Mouse (Mus musculus) inflammation-experienced regulatory T-cells, adult 6 months (primary cell): ENCODE measurements at regions not wholly inside any gene's neighbourhood (a gene's known extent, or its start where the extent isn't known, plus 50 kb on each side); places are given as distances from the start of the nearest gene placed in this dataset.

Experiments used
- ATAC-seq: one replicate; pipeline ENCODE4 v1.8.0; 2017

DNA sequence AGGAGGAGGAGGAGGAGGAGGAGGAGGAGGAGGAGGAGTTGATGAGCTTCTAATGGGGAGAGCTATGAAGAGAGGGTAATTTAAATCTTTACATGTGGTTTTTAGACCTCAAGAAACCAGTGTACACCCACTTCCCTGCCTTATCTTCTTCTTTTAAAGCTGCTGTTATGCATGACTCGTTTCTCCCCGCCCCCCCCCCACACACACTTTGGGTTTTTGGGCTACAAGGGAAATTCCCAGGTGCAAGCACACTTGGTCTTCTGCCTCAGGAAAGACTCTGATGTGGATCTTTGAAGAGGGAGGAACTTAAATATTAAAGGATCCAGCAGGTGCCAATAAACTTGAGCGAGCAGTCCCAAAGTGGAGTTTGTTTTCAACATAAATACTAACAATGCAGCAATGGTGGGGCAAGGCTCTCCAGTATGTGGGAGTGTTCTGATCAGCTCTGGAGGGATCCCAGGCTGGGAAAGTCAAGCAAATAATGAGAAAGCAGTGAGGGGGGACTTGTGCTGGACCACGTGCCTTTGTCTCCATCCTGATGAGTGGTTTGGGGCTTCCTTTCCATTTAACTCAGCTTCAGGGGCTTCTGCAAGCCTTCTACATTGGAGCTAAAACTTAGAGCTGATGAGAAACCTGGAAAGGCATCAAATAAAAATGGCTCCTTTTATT lies 296.0 kb downstream of the Pten start:
- ATAC-seq = peak; percentile 54

DNA sequence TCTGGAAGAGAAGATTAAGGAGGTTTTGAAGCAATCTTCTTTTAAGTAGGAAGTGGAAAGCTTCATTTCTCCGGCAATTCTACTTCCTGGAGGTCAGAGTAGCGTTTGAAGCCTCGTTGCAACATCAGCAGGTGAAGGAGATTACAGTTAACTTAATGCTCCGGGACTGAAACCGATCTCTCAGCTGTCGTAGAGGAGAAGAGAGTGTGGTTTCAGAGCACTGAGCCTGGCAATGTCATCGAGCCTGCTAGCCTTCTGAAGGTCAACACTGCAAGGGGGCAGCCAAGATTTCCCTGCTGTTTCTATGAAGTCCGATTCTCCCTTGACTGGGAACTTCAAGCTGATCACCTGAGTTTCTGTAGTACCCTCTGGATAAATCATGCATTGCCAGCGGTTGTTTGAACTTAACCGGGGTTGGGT lies 299.1 kb downstream of the Pten start:
- no peak for ATAC-seq

GRCm38 (mm10) chr19:33061006-33061405 lies 303.7 kb downstream of the Pten start:
- ATAC-seq = no peak

DNA sequence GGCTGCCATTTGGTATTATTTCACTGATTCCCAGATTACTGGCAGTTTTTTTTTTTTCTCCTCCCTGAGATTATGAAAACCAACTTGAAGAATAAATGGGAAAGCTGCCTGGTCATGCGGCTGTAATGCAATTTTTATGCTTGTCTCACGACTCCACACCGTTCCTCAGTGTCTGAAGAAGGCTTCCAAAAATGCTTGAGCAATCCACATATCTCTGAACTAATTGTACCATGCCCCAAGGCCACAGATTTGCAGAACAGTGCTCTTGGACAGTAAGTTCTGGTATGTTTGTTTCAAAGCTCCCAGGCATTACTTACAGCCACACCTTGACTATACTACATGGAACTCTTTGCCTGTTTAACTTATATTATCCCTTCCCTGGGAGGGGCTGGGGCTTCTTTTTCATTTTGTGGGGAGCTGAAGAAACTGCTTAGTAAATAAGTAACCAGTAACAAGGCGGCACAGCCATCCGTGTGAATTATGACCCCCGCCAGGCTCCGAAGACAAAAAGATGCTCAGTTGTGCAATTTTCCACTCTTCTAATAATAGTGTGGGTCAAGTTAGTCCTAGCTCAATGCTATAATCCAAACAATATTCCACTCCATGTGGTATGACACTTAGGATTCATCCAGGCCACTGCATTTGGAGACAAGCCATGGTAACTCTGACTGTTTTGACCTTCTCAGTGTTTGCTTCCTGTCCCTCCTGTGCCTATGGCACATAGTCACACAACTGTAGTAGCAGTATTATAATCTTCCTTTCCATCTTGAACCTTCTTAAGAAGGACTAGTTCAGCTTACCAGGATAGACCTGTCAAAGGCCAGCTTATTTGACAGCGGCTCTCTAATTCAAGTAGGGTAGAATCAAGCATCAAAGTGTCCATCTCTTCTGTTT lies 305.1 kb downstream of the Pten start:
- no peak for ATAC-seq

DNA sequence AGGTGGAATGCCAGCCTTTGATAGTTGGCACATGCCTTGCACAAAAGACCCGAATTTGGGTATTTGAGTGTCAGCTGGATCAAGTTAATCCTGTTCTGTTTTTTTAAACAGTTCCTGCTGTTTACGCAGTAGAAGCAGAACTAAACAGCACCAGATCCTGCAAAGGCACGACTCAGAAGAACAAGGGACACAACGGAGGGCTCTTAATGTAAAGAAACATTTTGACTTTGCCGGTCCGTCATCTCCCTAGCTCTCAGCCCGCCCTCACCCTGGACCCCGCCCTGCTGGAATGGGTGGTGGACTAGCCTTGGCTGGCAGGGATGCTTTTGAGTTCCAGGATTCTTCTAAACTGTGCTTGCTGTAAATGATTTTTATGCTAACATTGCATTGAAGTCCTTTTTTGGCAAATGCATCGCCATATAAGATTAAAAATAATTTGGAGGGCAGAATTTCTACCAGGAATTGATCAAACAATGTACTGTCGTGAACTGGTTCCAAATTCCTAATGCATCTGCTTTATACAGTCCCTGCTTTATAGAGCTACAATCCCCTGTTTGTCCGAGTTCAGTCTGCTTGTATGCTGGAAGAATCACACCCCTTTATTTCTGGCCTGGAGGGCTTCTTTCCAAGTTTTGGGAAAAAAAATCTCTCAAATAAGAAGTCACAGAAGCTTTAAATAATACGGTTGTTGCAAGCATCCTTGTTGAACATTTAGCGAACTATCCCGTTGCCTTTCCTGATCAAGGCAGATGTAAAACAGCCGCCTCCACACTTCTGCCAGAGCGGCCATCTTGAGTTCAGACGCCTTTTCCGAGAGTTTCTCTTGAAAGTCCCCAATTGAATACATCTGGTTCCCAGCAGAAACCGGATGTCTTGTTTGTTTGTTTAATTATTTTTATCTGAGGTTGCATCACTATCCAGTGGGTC lies 308.2 kb downstream of the Pten start:
- no peak for ATAC-seq

- ATAC-seq = no peak
These were observed 311.2 kb downstream of the Pten start for GRCm38 (mm10) chr19:33068351-33068955.

GRCm38 (mm10) chr19:33069761-33070160 lies 312.5 kb downstream of the Pten start:
- no peak for ATAC-seq

DNA sequence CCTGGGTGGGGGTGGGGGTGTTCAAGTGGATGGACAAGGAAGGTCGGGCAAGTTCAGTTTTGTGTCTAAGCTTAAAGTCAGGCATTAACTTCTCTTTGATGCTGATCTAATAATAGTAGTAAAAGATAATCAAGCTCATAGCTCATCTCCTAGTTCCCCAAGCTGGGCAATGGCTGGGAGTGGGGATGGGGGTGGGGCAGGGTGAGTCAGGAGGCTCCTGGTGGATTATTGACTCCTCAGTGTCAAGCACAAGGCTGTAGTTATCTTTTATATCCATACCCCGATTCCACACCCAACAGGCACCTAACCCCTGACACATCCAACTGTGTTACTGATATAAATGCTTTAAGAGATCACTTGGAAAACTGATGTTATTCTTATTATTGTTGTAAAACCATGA lies 315.0 kb downstream of the Pten start:
- ATAC-seq = no peak

- ATAC-seq = no peak
These were observed 317.2 kb downstream of the Rnls start for GRCm38 (mm10) chr19:33074907-33075306.

DNA sequence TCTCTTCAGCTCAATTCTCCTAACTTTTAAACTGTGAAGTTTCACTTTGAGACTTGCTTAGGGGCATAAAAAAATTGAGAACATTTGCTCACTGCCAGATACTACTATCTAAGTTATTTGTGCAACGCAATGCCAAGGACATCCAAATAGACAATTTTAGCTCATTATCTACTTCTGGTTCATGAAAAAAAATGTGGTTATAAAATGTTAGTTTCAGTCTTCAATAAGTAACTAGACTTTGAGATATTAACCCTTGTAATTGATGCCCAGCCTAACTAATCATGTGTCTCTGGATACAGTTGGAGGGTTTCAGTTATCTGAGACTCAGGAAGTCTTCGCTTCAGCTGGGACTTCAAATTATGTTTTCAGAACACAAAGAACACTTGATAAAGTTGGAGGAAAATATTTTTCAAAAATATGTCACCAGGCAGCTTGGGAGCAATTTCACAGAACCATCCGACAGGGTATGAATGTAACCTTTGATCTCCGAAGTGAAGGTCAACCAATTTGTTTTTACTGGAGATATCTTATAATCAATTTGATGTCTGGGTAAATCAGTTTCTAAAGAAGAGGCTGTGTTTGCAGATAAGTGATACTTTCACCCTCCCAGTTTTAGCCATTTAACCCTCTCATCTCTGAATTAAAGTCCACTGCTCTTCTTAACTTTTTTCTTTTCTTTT lies 313.3 kb downstream of the Rnls start:
- ATAC-seq = no peak

GRCm38 (mm10) chr19:33079959-33080358 lies 312.1 kb downstream of the Rnls start:
- ATAC-seq = no peak

GRCm38 (mm10) chr19:33081493-33081892 lies 310.6 kb downstream of the Rnls start:
- peak; percentile 84 for ATAC-seq

GRCm38 (mm10) chr19:33083371-33083770 lies 308.7 kb downstream of the Rnls start:
- no peak for ATAC-seq

DNA sequence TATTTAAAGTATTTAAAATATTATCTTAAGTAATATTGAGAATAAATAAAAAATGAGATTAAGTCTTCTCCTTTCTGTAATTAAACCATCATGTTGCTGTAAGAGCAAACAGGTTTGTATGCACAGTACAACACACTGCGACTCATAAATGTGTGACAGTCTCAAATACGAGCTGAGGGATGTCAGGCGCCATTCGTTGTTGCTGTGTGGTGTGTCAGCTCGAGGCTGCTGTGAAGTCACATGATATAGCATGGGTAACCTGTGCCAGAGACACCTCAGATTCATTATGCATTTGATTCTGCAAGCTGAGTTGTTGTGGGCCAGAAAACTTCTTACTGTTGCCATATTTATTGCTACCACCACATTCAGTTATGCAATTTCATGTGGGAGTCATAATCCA lies 307.4 kb downstream of the Rnls start:
- ATAC-seq = no peak
